ENCODE assay signal across 26 mouse cellular contexts in the genomic region with DNA sequence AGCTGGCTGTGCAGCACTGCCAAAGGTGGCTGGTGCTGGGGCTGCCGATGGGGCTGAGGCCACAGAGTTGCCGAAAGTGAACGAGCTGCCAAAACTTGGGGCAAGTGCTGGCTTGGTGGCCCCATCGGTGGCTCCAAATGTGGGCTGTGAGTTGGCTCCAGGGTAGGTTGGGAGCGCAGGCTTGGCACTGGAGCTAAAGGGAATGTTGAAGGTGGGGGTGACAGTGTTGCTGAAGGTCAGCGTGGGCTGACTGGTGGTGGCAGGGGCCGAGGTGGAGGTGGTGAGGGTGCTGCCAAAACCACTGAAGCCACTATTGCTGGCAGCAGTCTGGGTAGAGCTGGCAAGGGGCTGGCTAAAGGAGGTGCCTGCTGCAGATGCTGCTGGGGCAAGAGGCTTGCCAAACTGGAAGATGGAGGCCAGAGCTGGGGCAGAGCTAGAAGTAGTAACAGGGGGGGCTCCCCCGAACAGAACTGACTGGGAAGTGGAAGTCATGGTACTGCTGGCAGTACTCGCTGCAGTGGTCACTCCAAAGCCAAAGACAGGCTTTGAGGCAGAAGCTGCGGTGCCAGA. TPM values are rescaled to one million over a fixed set of nuclear protein-coding genes. Genes with fewer than 3 reads are reported as not detected.
DNase-seq lines count a peak whose midpoint lies in the region; ATAC-seq and TF ChIP-seq lines count a peak whose summit lies in the region.
"Had no signal": no experiment of that assay in that cellular context is flagged by ENCODE, and none has a peak within 500 bp of the region (broad histone marks: within the 10 kb centered on the region; RNA-seq: fewer than 3 reads in every experiment).

No protein-coding gene starts in this region.

- H3K4me3 ChIP-seq in gastrocnemius, adult 2 months, result no peak overlapping the region
- no peak overlapping the region for H3K4me3 ChIP-seq in midbrain, embryonic 11.5 days (ENCODE audit: low read depth, low read length)
- H3K4me3 ChIP-seq in midbrain, embryonic 14.5 days (replicated peaks; ENCODE audit: low read depth, low read length), result no peak overlapping the region
- no peak overlapping the region for H3K4me3 ChIP-seq in forebrain, embryonic 15.5 days
- H3K4me3 ChIP-seq: embryonic facial prominence, embryonic 12.5 days; forebrain, embryonic 13.5 days; heart, embryonic 15.5 days had no signal

- no peak overlapping the region for H3K4me2 ChIP-seq in midbrain, embryonic 11.5 days
- H3K4me2 ChIP-seq in midbrain, embryonic 14.5 days (ENCODE audit: low read length), result no peak overlapping the region
- H3K4me2 ChIP-seq in forebrain, embryonic 15.5 days (replicated peaks), result no peak overlapping the region
- H3K4me2 ChIP-seq: embryonic facial prominence, embryonic 12.5 days; forebrain, embryonic 13.5 days; heart, embryonic 15.5 days had no signal

- H3K9ac ChIP-seq in midbrain, embryonic 11.5 days (ENCODE audit: low read length), result no peak overlapping the region
- no peak overlapping the region for H3K9ac ChIP-seq in midbrain, embryonic 14.5 days (replicated peaks; ENCODE audit: low read length)
- no peak overlapping the region for H3K9ac ChIP-seq in forebrain, embryonic 15.5 days (replicated peaks)
- H3K9ac ChIP-seq: embryonic facial prominence, embryonic 12.5 days; forebrain, embryonic 13.5 days; heart, embryonic 15.5 days had no signal

- H3K27me3 ChIP-seq in midbrain, embryonic 11.5 days (ENCODE audit: control insufficient read depth, insufficient read depth, low read length), result no peaks in the 10 kb centered on the region
- no peaks in the 10 kb centered on the region for H3K27me3 ChIP-seq in midbrain, embryonic 14.5 days (ENCODE audit: control insufficient read depth, insufficient read depth, low read length)
- no peaks in the 10 kb centered on the region for H3K27me3 ChIP-seq in forebrain, embryonic 15.5 days
- H3K27me3 ChIP-seq: embryonic facial prominence, embryonic 12.5 days; forebrain, embryonic 13.5 days; heart, embryonic 15.5 days had no signal

- TF ChIP-seq CTCF in gastrocnemius, adult 2 months (IDR thresholded peaks at IDR 0.05), result no peak

- DNase-seq in gastrocnemius, adult 2 months, result peak; percentile 25
- DNase-seq in gastrocnemius, postnatal 36 days, result no peak
- DNase-seq in heart, adult 8-10 months (ENCODE audit: low spot score), result peak; percentile 40
- DNase-seq in heart, postnatal 10 days, result no peak
- peak; percentile 31 for DNase-seq in midbrain, embryonic 11.5 days (ENCODE audit: low spot score, missing footprints)
- DNase-seq in midbrain, embryonic 14.5 days, result no peak
- DNase-seq: adrenal gland, adult 8-10 months; cerebellum, adult 11 months; cerebellum, adult 8-10 months; cerebellum, postnatal 14 days; embryo, embryonic 11 days; kidney, adult 18-20 months had no signal

- intact Hi-C loops in gastrocnemius, adult 2 months (cut with DNase I), result no loop called here
- intact Hi-C loops in gastrocnemius, postnatal 36 days (cut with DNase I), result no loop called here
- intact Hi-C loops in heart, postnatal 10 days (cut with DNase I), result no loop called here

- H3K36me3 ChIP-seq in midbrain, embryonic 11.5 days (ENCODE audit: control insufficient read depth, insufficient read depth, low read length), result peaks cover 42% of the 10 kb centered on the region
- peaks cover 93% of the 10 kb centered on the region for H3K36me3 ChIP-seq in midbrain, embryonic 14.5 days (ENCODE audit: control insufficient read depth, insufficient read depth, low read length)
- peaks cover 93% of the 10 kb centered on the region for H3K36me3 ChIP-seq in forebrain, embryonic 15.5 days

- no peak overlapping the region for H3K27ac ChIP-seq in gastrocnemius, adult 2 months
- H3K27ac ChIP-seq in midbrain, embryonic 11.5 days (ENCODE audit: low read depth, low read length), result no peak overlapping the region
- no peak overlapping the region for H3K27ac ChIP-seq in midbrain, embryonic 14.5 days (replicated peaks; ENCODE audit: low read depth, low read length)
- H3K27ac ChIP-seq in forebrain, embryonic 15.5 days (replicated peaks), result no peak overlapping the region
- H3K27ac ChIP-seq: embryonic facial prominence, embryonic 12.5 days; forebrain, embryonic 13.5 days; heart, embryonic 15.5 days had no signal

- H3K4me1 ChIP-seq in midbrain, embryonic 11.5 days (ENCODE audit: control insufficient read depth, insufficient read depth, low read length), result no peaks in the 10 kb centered on the region
- no peaks in the 10 kb centered on the region for H3K4me1 ChIP-seq in midbrain, embryonic 14.5 days (ENCODE audit: control insufficient read depth, insufficient read depth, low read length)
- no peaks in the 10 kb centered on the region for H3K4me1 ChIP-seq in forebrain, embryonic 15.5 days
- H3K4me1 ChIP-seq: embryonic facial prominence, embryonic 12.5 days; forebrain, embryonic 13.5 days; heart, embryonic 15.5 days had no signal

- no peak for ATAC-seq in midbrain, embryonic 11.5 days (ENCODE audit: low FRiP score)
- no peak for ATAC-seq in midbrain, embryonic 14.5 days (ENCODE audit: low FRiP score, low TSS enrichment)
- ATAC-seq in forebrain, embryonic 15.5 days (replicated peaks), result no peak
- ATAC-seq: forebrain, embryonic 13.5 days; hindbrain, embryonic 16.5 days had no signal

- H3K9me3 ChIP-seq in midbrain, embryonic 11.5 days (ENCODE audit: control insufficient read depth, low read length), result no peaks in the 10 kb centered on the region
- no peaks in the 10 kb centered on the region for H3K9me3 ChIP-seq in midbrain, embryonic 14.5 days (ENCODE audit: control insufficient read depth, low read length)
- H3K9me3 ChIP-seq in forebrain, embryonic 15.5 days, result no peaks in the 10 kb centered on the region
- H3K9me3 ChIP-seq: embryonic facial prominence, embryonic 12.5 days; forebrain, embryonic 13.5 days; heart, embryonic 15.5 days had no signal

- 95% methylated on average over 10 of the region's 10 CpGs for WGBS in midbrain, embryonic 11.5 days
- 95% methylated on average over 10 of the region's 10 CpGs for WGBS in midbrain, embryonic 14.5 days
- WGBS in forebrain, embryonic 15.5 days, result 90% methylated on average over 10 of the region's 10 CpGs

RNA-seq across cellular contexts. Expression of a gene that starts 11.7 kb away (rescaled TPM):
- 1 to 10 TPM; 7.8 to 9.2 TPM for total RNA-seq in gastrocnemius, adult 2 months (2021)
- total RNA-seq in gastrocnemius, postnatal 36 days (2021), result 1 to 10 TPM; 7.5 to 9.2 TPM
- 10 to 100 TPM; 11.4 to 15.1 (median 13.3) TPM for total RNA-seq in heart, adult 8-10 months (2022)
- total RNA-seq in heart, postnatal 10 days (2021), result 10 to 100 TPM; 16.4 to 20.0 TPM
- polyA plus RNA-seq in midbrain, embryonic 11.5 days (2014; fragmentation: Nextera tagmentation; extraction: Ambion mirVana), result 29.6 and 30.0 TPM in 2 replicates
- 21.9 and 30.9 TPM in 2 replicates for polyA plus RNA-seq in midbrain, embryonic 14.5 days (2014; fragmentation: Nextera tagmentation; extraction: Ambion mirVana)
- polyA plus RNA-seq in forebrain, embryonic 15.5 days (2015; fragmentation: Nextera tagmentation; extraction: Ambion mirVana), result 40.3 and 40.7 TPM in 2 replicates

RNA-seq across cellular contexts. Expression of a gene that starts 12.9 kb away (rescaled TPM):
- total RNA-seq in gastrocnemius, adult 2 months (2021), result 10 to 100 TPM; 11.0 to 12.3 TPM
- 1 to 10 TPM; 7.5 to 9.3 TPM for total RNA-seq in gastrocnemius, postnatal 36 days (2021)
- 10 to 100 TPM in 3 of 4 experiments, 1 to 10 TPM in 1; 9.4 to 11.7 (median 10.8) TPM for total RNA-seq in heart, adult 8-10 months (2022)
- 10 to 100 TPM; 22.3 to 22.6 TPM for total RNA-seq in heart, postnatal 10 days (2021)
- polyA plus RNA-seq in midbrain, embryonic 11.5 days (2014; fragmentation: Nextera tagmentation; extraction: Ambion mirVana), result 14.4 and 17.2 TPM in 2 replicates
- polyA plus RNA-seq in midbrain, embryonic 14.5 days (2014; fragmentation: Nextera tagmentation; extraction: Ambion mirVana), result 14.4 and 15.2 TPM in 2 replicates
- polyA plus RNA-seq in forebrain, embryonic 15.5 days (2015; fragmentation: Nextera tagmentation; extraction: Ambion mirVana), result 13.2 and 13.7 TPM in 2 replicates

RNA-seq across cellular contexts. Expression of a gene that starts 28.3 kb away (rescaled TPM):
- not detected for total RNA-seq in gastrocnemius, adult 2 months (2021)
- total RNA-seq in gastrocnemius, postnatal 36 days (2021), result not detected
- under 1 TPM in 1 of 4 experiments, not detected in 3; 0.28 TPM for total RNA-seq in heart, adult 8-10 months (2022)
- under 1 TPM in 1 of 2 experiments, not detected in 1; 0.17 TPM for total RNA-seq in heart, postnatal 10 days (2021)
- not detected in 2 replicates for polyA plus RNA-seq in midbrain, embryonic 11.5 days (2014; fragmentation: Nextera tagmentation; extraction: Ambion mirVana)
- polyA plus RNA-seq in midbrain, embryonic 14.5 days (2014; fragmentation: Nextera tagmentation; extraction: Ambion mirVana), result not detected in 2 replicates
- polyA plus RNA-seq in forebrain, embryonic 15.5 days (2015; fragmentation: Nextera tagmentation; extraction: Ambion mirVana), result not detected in 2 replicates
- total RNA-seq: adrenal gland, adult 8-10 months; common myeloid progenitor, adult 5-6 weeks; ES-E14; gastrocnemius, adult 8-10 months; gastrocnemius, postnatal 4 days; heart, postnatal 25 days had no signal
- polyA plus RNA-seq: brain, embryonic 14.5 days; embryonic facial prominence, embryonic 12.5 days; forebrain, embryonic 13.5 days; heart, embryonic 15.5 days; hindbrain, embryonic 11.5 days; hindbrain, embryonic 16.5 days; intestine, embryonic 14.5 days; kidney, embryonic 14.5 days had no signal

RNA-seq across cellular contexts. Expression of a gene that starts 31.6 kb away (rescaled TPM):
- not detected for total RNA-seq in gastrocnemius, adult 2 months (2021)
- not detected for total RNA-seq in gastrocnemius, postnatal 36 days (2021)
- total RNA-seq in heart, adult 8-10 months (2022), result under 1 TPM in 3 of 4 experiments, not detected in 1; 0.24 to 0.94 (median 0.90) TPM
- total RNA-seq in heart, postnatal 10 days (2021), result under 1 TPM; 0.36 to 0.40 TPM
- polyA plus RNA-seq in midbrain, embryonic 11.5 days (2014; fragmentation: Nextera tagmentation; extraction: Ambion mirVana), result 0.12 TPM in 1 of 2 replicates, not detected in the other
- polyA plus RNA-seq in midbrain, embryonic 14.5 days (2014; fragmentation: Nextera tagmentation; extraction: Ambion mirVana), result 0.38 TPM in 1 of 2 replicates, not detected in the other
- polyA plus RNA-seq in forebrain, embryonic 15.5 days (2015; fragmentation: Nextera tagmentation; extraction: Ambion mirVana), result 0.18 TPM in 1 of 2 replicates, not detected in the other
- total RNA-seq: common myeloid progenitor, adult 5-6 weeks; gastrocnemius, adult 8-10 months had no signal
- polyA plus RNA-seq: embryonic facial prominence, embryonic 12.5 days; forebrain, embryonic 13.5 days; heart, embryonic 15.5 days; kidney, embryonic 14.5 days had no signal

Comparison
In these comparisons a context has a peak if more than half of its experiments do, and no peak if none do; other contexts are left out.
1. DNase-seq: peak in gastrocnemius, adult 2 months (single experiment), heart, adult 8-10 months (single experiment) and midbrain, embryonic 11.5 days (single experiment); none in gastrocnemius, postnatal 36 days (0 of 2), heart, postnatal 10 days (0 of 2) and midbrain, embryonic 14.5 days (single experiment).